Mouse (Mus musculus) left cerebral cortex, postnatal 25 days (tissue): ENCODE data around the gene Safb. TPM values are rescaled to one million over a fixed set of nuclear protein-coding genes. Genes with fewer than 3 reads are reported as not detected.
"Not testable (repeated sequence)": the region's sequence is repeated elsewhere in the genome, so short reads cannot be mapped to it uniquely, and the experiment has no call there.

Experiments
- DNase-seq, 2 experiments: peaks; one replicate each; pipeline ENCODE4 v3.0.0; 2022; ENCODE audit warnings: low spot score in 2 of 2, mixed read lengths in 1 of 2
- intact Hi-C: fragments of 180-260 bp; cut with DNase I; formaldehyde crosslinking; loops from one replicate; pipeline ENCODE4 v1.15.1; 2025
- total RNA-seq, 2 experiments: library from RNA; stranded (reverse); gene quantifications; 2 replicates each; pipeline ENCODE4 v1.2.3; 2021

Gene Safb
- total RNA-seq, 2 experiments from 2014 or later = 128 to 147 TPM

- intact Hi-C loops = no loop called here
- DNase-seq = no peak
Measured at GRCm38 (mm10) chr17:56604070-56604380, 19.4 kb downstream of the Safb start.

- DNase-seq = no peak
- intact Hi-C loops = no loop called here
Measured at GRCm38 (mm10) chr17:56604422-56604821, 19.8 kb downstream of the Safb start.

GRCm38 (mm10) chr17:56605431-56605830 lies 20.8 kb downstream of the Safb start:
- DNase-seq = no peak
- intact Hi-C loops = no loop called here

- intact Hi-C loops = loop anchor here (2.0 kb wide), 1 partner anchor 23 kb away; the partner anchor contains the start of genes Safb and Safb2
Measured at GRCm38 (mm10) chr17:56607521-56608062, 23.0 kb downstream of the Safb start.

GRCm38 (mm10) chr17:56608699-56609098 lies 24.1 kb downstream of the Safb start:
- intact Hi-C loops = loop anchor here (2.0 kb wide), 1 partner anchor 24 kb away; the partner anchor contains the start of genes Safb and Safb2
- DNase-seq = no peak

More at GRCm38 (mm10) chr17:56607521-56608062, 23.0 kb downstream of the Safb start:
- DNase-seq = no peak

- intact Hi-C loops = loop anchor here (2.0 to 5.0 kb wide), 2 partner anchors 25 to 63 kb away; partner anchors contain the start of genes Ranbp3, Safb and Safb2
- DNase-seq = peak; percentile 97 to 99
Measured at GRCm38 (mm10) chr17:56609452-56610171, 25.0 kb downstream of the Safb start, which contains the start of gene 2410015M20Rik. TSS of gene 2410015M20Rik (minus strand) at chr17:56609771.

GRCm38 (mm10) chr17:56611323-56611722 lies 26.7 kb downstream of the Safb start:
- intact Hi-C loops = loop anchor here (5.0 kb wide), 1 partner anchor 61 kb away; the partner anchor contains the start of gene Ranbp3

GRCm38 (mm10) chr17:56611861-56612564 lies 27.4 kb downstream of the Safb start:
- intact Hi-C loops = loop anchor here (5.0 kb wide), 1 partner anchor 60 kb away; the partner anchor contains the start of gene Ranbp3
- DNase-seq = no peak

More at GRCm38 (mm10) chr17:56611323-56611722, 26.7 kb downstream of the Safb start:
- DNase-seq = no peak

GRCm38 (mm10) chr17:56612565-56612939 lies 27.9 kb downstream of the Safb start:
- intact Hi-C loops = loop anchor here (5.0 kb wide), 1 partner anchor 60 kb away; the partner anchor contains the start of gene Ranbp3
- not testable (repeated sequence) for DNase-seq

- intact Hi-C loops = loop anchor here (5.0 kb wide), 1 partner anchor 59 kb away; the partner anchor contains the start of gene Ranbp3
- DNase-seq = peak; percentile 96 to 98
Measured at GRCm38 (mm10) chr17:56613236-56613844, 28.7 kb downstream of the Safb start, which contains the start of gene Rpl36. TSS of gene Rpl36 (plus strand) at chr17:56613416.

- DNase-seq = peak in 1 of 2 experiments; percentile 41
- intact Hi-C loops = loop anchor here (5.0 kb wide), 1 partner anchor 58 kb away; the partner anchor contains the start of gene Ranbp3
Measured at GRCm38 (mm10) chr17:56613893-56614292, 29.3 kb downstream of the Safb start.

GRCm38 (mm10) chr17:56614391-56615135 lies 29.9 kb downstream of the Safb start:
- no peak for DNase-seq
- intact Hi-C loops = loop anchor here (5.0 kb wide), 1 partner anchor 58 kb away; the partner anchor contains the start of gene Ranbp3

GRCm38 (mm10) chr17:56615136-56615784 lies 30.6 kb downstream of the Safb start:
- no peak for DNase-seq
- intact Hi-C loops = no loop called here

- DNase-seq = no peak
- intact Hi-C loops = no loop called here
Measured at GRCm38 (mm10) chr17:56615792-56616191, 31.2 kb downstream of the Safb start.

- intact Hi-C loops = no loop called here
Measured at GRCm38 (mm10) chr17:56616725-56617124, 32.1 kb downstream of the Safb start.

GRCm38 (mm10) chr17:56617628-56618027 lies 33.0 kb downstream of the Safb start:
- intact Hi-C loops = no loop called here
- DNase-seq = no peak

More at GRCm38 (mm10) chr17:56616725-56617124, 32.1 kb downstream of the Safb start:
- no peak for DNase-seq

GRCm38 (mm10) chr17:56625495-56625894 lies 40.9 kb downstream of the Safb start:
- intact Hi-C loops = no loop called here
- DNase-seq = no peak

- DNase-seq = no peak
- intact Hi-C loops = no loop called here
Measured at GRCm38 (mm10) chr17:56626260-56626659, 41.6 kb downstream of the Safb start.
